Mouse (Mus musculus) olfactory bulb, adult 2 months (tissue): ENCODE measurements around the gene Nodal. TPM values are rescaled to one million over a fixed set of nuclear protein-coding genes. Genes with fewer than 3 reads are reported as not detected.
A peak's percentile ranks its signal among the peaks of the same experiment; 100 is the strongest.

ENCODE experiments used
- H3K27ac ChIP-seq: fragments of 200-500 bp; 2 replicates; pipeline ENCODE4 v1.5.1; 2012; ENCODE audit warnings: low read depth, low read length; ENCODE audit not compliant: insufficient read depth
- H3K4me1 ChIP-seq: fragments of 200-500 bp; 2 replicates; pipeline ENCODE4 v1.6.1; 2012; ENCODE audit warnings: low read length; ENCODE audit not compliant: control insufficient read depth, insufficient read depth
- H3K4me3 ChIP-seq: fragments of 200-500 bp; 2 replicates; pipeline ENCODE4 v1.5.1; 2012; ENCODE audit warnings: mild to moderate bottlenecking, low read depth, low read length, moderate library complexity; ENCODE audit not compliant: insufficient read depth
- CTCF ChIP-seq: fragments of 200-500 bp; IDR thresholded peaks from 2 replicates; pipeline ENCODE4 v1.5.1; 2012; ENCODE audit warnings: low read depth, mild to moderate bottlenecking, low read length, moderate library complexity; ENCODE audit not compliant: insufficient read depth
- POLR2A ChIP-seq: fragments of 200-500 bp; IDR thresholded peaks from 2 replicates; pipeline ENCODE4 v1.6.1; 2012; ENCODE audit warnings: mild to moderate bottlenecking, low read depth, low read length, moderate library complexity; ENCODE audit not compliant: insufficient read depth
- WGBS: fragments of 180-500 bp; shearing (Covaris S2); methylation state at CpG from one replicate; pipeline ENCODE4 v1.1.7; 2018; 5-methylcytosine and 5-hydroxymethylcytosine counted together
- polyA plus RNA-seq: library from polyadenylated mRNA; stranded (reverse); fragments of >200 nt; gene quantifications from 2 replicates; pipeline ENCODE4 v1.2.4, GENCODE M21; 2012; ENCODE audit warnings: low replicate concordance; ENCODE audit not compliant: missing spikeins, insufficient read depth, insufficient read length

Gene Nodal
- not detected in 2 replicates for polyA plus RNA-seq

- Histone ChIP-seq H3K4me3 (peak within 1 kb of the TSS; percentile 49), H3K4me1 (peaks cover 8% of the 10 kb centered on the region), H3K27ac (no peak within 1 kb of the TSS)
- WGBS = 38% methylated on average over 10 of the region's 10 CpGs
- TF ChIP-seq POLR2A (no peak), CTCF (no peak)
Observed at GRCm38 (mm10) chr10:61417672-61418071, at the start of gene Nodal. Gene Nodal, plus strand, starts transcription at chr10:61417972.

- Histone ChIP-seq H3K4me3 (no peak overlapping the region), H3K4me1 (peaks cover 22% of the 10 kb centered on the region), H3K27ac (no peak overlapping the region)
- TF ChIP-seq CTCF = no peak
- no peak for TF ChIP-seq POLR2A
- 78% methylated on average over 5 of the region's 5 CpGs for WGBS
Observed at GRCm38 (mm10) chr10:61369755-61370154, 48.0 kb upstream of the Nodal start.

DNA sequence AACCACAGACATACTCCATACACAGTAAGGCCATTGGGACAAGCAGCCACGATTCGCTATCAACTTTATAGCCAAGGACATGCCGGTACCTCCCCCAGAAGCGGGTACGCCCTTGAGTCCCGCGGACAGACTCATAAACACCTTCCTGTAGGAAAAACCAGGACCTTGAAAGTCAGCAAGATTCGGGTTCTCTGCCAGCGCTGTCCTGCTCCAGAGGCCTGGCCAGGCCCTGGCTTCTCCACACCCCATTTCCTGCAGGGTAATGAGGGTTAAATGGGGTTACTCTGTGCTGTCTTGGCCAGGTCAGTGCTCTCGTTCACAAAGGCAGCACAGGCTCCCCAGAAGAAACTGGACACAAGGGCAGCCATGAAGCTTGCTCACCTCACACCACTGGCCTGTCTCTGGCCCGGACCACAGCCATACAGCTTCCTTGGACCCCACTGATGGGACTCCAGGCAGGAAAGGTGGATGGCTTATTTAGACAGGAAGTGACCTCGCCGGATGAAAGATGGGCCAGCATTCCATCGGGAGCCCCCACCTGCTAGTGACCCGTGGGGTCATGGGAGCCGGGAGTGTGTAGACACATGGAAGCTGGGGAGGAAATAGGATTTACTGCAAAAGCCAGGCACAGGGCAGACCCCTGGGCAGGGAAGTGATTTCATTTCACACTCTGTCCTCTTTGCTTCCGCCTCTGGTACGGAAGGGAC lies 47.3 kb upstream of the Nodal start:
- H3K4me3 ChIP-seq = no peak overlapping the region
- H3K27ac ChIP-seq = no peak overlapping the region
- 85% methylated on average over 18 of the region's 18 CpGs for WGBS
- peaks cover 23% of the 10 kb centered on the region for H3K4me1 ChIP-seq
- TF ChIP-seq CTCF = no peak
- TF ChIP-seq POLR2A = no peak

DNA sequence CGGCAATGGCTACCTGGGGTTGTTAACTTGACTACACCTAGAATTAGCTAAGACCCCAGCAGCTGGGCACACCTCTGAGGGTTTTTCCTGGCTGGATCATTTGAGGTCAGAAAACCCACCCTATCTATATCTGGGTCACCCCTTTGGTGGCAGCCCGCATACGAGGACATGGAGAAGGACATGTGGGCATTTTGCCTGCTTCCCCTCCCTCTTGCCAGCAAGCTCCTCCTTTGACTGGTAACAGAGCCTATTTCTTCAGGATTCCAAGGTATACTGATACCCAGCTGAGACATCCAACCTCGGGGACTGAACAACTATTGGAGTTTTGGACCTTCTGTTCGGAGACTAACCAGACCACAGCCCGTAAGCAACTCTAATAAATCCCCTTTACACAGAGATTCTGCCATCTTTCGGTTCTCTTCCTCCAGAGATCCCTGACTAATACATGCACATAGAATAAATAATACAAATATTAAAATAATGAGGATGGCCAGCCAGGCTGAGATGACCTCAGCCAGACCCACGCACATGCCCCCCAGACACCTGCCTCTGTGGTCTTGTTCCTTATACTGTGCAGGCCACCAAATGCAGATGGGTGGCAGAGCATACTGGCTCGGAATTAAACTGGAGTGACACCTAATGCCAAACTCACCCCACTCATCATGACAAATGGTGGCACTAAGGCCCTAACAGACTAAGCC lies 45.7 kb upstream of the Nodal start:
- no peak for TF ChIP-seq POLR2A
- no peak overlapping the region for H3K4me3 ChIP-seq
- H3K4me1 ChIP-seq = peaks cover 23% of the 10 kb centered on the region
- WGBS = 82% methylated on average over 9 of the region's 9 CpGs
- H3K27ac ChIP-seq = no peak overlapping the region

DNA sequence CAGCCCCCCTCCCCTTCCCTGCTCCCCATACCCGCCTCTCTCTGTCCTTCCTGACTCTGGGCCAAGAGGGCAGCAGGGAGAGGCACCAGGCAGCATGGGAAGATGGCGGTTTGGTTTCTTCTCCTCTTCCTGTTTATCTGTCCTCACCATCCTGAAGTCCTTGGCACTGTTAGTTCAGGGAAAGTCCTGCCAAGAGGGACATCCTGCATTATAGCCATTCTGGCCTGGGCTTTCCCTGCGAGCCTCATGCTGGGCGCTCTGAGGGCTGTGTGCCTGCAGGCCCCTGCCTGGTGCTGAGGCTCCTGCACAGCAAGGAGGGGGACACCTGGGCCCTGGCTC lies 45.2 kb upstream of the Nodal start:
- Histone ChIP-seq H3K4me1 (peaks cover 23% of the 10 kb centered on the region), H3K4me3 (no peak overlapping the region), H3K27ac (no peak overlapping the region)
- TF ChIP-seq POLR2A (no peak), CTCF (no peak)
- WGBS = 70% methylated on average over 4 of the region's 4 CpGs

- TF ChIP-seq POLR2A (no peak), CTCF (no peak)
- Histone ChIP-seq H3K27ac (no peak overlapping the region), H3K4me1 (peaks cover 27% of the 10 kb centered on the region), H3K4me3 (no peak overlapping the region)
- WGBS = 69% methylated on average over 4 of the region's 4 CpGs
Observed at GRCm38 (mm10) chr10:61374076-61374475, 43.7 kb upstream of the Nodal start.

DNA sequence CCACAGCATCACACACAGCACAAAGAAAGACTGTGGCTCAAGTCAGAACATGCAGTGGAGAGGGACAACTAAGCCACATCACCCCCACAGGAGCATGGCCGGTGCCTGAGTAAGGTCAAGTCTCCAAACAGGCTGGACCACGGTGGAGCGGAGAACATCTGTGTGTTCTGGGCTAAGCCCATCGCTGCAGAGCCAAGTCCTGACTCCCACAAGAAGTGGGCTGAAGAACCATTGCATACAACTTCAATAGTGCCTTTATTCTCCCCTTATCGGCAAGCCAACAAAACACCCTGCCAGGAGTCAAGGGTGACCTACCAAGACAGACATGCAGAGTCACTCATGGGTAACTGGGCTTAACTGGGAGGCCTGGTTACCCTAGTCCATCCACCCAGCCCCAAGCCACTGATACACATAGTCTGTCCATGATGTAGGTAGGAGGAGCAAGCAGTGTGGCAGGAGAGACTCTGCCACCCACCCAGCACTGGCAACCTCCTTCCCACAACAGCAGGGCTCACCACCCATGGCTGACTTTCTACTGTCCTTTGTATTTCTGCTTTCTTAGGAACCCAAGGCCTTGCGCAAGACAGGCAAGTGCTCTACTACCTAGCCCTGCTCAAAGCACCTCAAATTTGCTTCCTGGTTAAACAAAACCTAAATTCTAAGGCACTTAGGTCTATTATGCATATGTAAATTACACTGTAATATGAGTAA lies 42.8 kb upstream of the Nodal start:
- H3K27ac ChIP-seq = 0 out of 2 replicates have a peak overlapping the region, but pooled peaks have one; percentile 30
- H3K4me1 ChIP-seq = peaks cover 29% of the 10 kb centered on the region
- TF ChIP-seq CTCF (no peak), POLR2A (no peak)
- 70% methylated on average over 6 of the region's 6 CpGs for WGBS
- H3K4me3 ChIP-seq = no peak overlapping the region

DNA sequence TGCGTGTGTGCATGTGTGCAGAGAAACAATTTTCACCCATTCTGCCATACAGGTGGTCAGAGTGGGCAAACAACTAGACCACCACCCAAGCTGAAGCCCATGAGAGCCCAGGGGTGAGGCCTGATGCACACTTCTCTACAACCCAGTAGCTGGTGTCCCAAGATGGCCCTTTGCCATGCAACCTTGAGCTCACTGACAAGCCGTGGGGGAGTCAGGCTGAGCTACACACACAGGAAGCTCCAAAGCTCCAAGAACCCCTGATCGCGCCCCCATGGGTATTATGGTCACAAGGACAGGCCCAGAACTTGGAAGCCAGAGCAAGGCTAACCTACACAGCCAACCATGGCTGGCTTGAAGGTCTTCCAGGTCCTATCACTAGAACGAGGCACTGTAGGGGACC lies 39.7 kb upstream of the Nodal start:
- H3K27ac ChIP-seq = no peak overlapping the region
- WGBS = 89% methylated on average over 5 of the region's 5 CpGs

GRCm38 (mm10) chr10:61378698-61379097 lies 39.1 kb upstream of the Nodal start:
- 84% methylated on average over 5 of the region's 5 CpGs for WGBS
- H3K27ac ChIP-seq = no peak overlapping the region
- no peak for TF ChIP-seq CTCF
- TF ChIP-seq POLR2A = no peak
- peaks cover 37% of the 10 kb centered on the region for H3K4me1 ChIP-seq
- H3K4me3 ChIP-seq = no peak overlapping the region

More for the DNA sequence above, 39.7 kb upstream of the Nodal start:
- TF ChIP-seq POLR2A (no peak), CTCF (no peak)
- H3K4me3 ChIP-seq = no peak overlapping the region
- H3K4me1 ChIP-seq = peaks cover 34% of the 10 kb centered on the region
